Mouse (Mus musculus) heart, embryonic 12.5 days (tissue): ENCODE results near the gene Lyar. TPM values are rescaled to one million over a fixed set of nuclear protein-coding genes. Genes with fewer than 3 reads are reported as not detected.

Source experiments
- ATAC-seq: fragments of 200-750 bp; cut with Nextera tagmentation; 2 replicates; pipeline ENCODE4 v1.8.0; 2017; ENCODE audit warnings: moderate TSS enrichment, moderate library complexity; ENCODE audit not compliant: insufficient number of reproducible peaks, low FRiP score
- H3K27ac ChIP-seq: fragments of 300-500 bp; sonication (generic); 2 replicates; pipeline ENCODE4 v1.5.1; 2016; ENCODE audit warnings: mild to moderate bottlenecking, moderate library complexity; ENCODE audit not compliant: poor library complexity, severe bottlenecking
- H3K27me3 ChIP-seq: fragments of 300-500 bp; sonication (generic); replicated peaks from 2 replicates; pipeline ENCODE4 v1.6.1; 2016; ENCODE audit warnings: mild to moderate bottlenecking, moderate library complexity
- H3K36me3 ChIP-seq: fragments of 300-500 bp; sonication (generic); 2 replicates; pipeline ENCODE4 v1.6.1; 2016; ENCODE audit warnings: mild to moderate bottlenecking, moderate library complexity
- H3K4me1 ChIP-seq: fragments of 300-500 bp; sonication (generic); replicated peaks from 2 replicates; pipeline ENCODE4 v1.6.1; 2016; ENCODE audit warnings: mild to moderate bottlenecking
- H3K4me2 ChIP-seq: fragments of 300-500 bp; sonication (generic); 2 replicates; pipeline ENCODE4 v1.6.1; 2016; ENCODE audit warnings: mild to moderate bottlenecking, moderate library complexity
- H3K4me3 ChIP-seq: fragments of 300-500 bp; sonication (generic); 2 replicates; pipeline ENCODE4 v1.5.1; 2016; ENCODE audit warnings: mild to moderate bottlenecking
- H3K9ac ChIP-seq: fragments of 300-500 bp; sonication (generic); 2 replicates; pipeline ENCODE4 v1.6.1; 2016; ENCODE audit warnings: mild to moderate bottlenecking, moderate library complexity
- H3K9me3 ChIP-seq: fragments of 300-500 bp; sonication (generic); replicated peaks from 2 replicates; pipeline ENCODE4 v1.6.1; 2016; ENCODE audit warnings: mild to moderate bottlenecking, moderate library complexity
- WGBS: fragments of 180-500 bp; shearing (Covaris S2); methylation state at CpG from one replicate; pipeline ENCODE4 v1.1.7; 2016; 5-methylcytosine and 5-hydroxymethylcytosine counted together
- polyA plus RNA-seq: library from polyadenylated mRNA; unstranded; fragments of >200 nt; fragmentation: Nextera tagmentation; extraction: Ambion mirVana; gene quantifications from 2 replicates; pipeline ENCODE4 v1.2.1, GENCODE M21; 2016

Lyar gene
- polyA plus RNA-seq, 1 experiment from 2014 or later: 59.4 TPM

GRCm38 (mm10) chr5:38277098-38277866 is 57.0 kb downstream of the Lyar start:
- WGBS: 2% methylated on average over 64 of the region's 65 CpGs
- Histone ChIP-seq H3K9me3 (no peaks in the 10 kb centered on the region), H3K4me2 (peak overlapping the region; percentile 64), H3K4me1 (peaks cover 21% of the 10 kb centered on the region), H3K9ac (no peak overlapping the region), H3K4me3 (peak overlapping the region; percentile 35), H3K27ac (no peak overlapping the region), H3K27me3 (peaks cover 87% of the 10 kb centered on the region), H3K36me3 (no peaks in the 10 kb centered on the region)
- no peak for ATAC-seq

DNA sequence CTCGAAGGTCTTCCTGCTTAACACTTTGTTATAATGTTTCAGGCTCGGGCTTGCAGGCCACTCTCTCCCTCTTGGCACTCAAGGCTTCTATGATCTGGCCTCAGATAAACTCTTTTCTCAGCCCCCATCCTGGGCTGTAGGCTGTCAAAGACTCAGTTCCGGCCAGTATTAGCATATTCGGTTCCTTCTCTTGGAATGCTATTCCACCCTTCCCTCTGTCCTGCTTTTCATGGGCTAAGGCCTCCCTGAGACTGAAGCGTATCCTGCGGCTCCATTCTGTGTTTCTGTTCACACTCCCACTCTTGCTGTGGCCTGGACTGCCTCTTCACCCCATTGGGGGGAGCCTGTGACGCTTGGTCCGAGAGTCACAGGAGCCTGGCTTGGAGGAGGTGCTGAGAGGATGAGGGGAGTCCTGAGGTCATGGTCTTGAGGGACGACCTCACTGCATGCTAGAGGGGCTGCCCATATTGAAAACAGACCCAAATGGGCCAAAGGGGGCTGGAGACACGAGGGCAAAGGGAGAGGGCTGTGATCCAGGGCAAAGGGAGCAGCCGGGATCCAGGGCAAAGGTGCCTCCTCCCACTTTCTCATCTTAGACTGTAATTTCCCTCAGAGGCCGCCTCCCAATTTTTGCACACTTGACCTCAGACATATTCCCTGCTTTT is 57.8 kb downstream of the Lyar start:
- Histone ChIP-seq H3K4me3 (peak overlapping the region; percentile 35), H3K9ac (no peak overlapping the region), H3K9me3 (no peaks in the 10 kb centered on the region), H3K36me3 (no peaks in the 10 kb centered on the region), H3K4me1 (peaks cover 21% of the 10 kb centered on the region), H3K4me2 (peak overlapping the region; percentile 64), H3K27me3 (peaks cover 90% of the 10 kb centered on the region), H3K27ac (no peak overlapping the region)
- no peak for ATAC-seq
- WGBS: 14% methylated on average over 12 of the region's 12 CpGs

- no peak overlapping the region for H3K4me2 ChIP-seq
- H3K4me3 ChIP-seq: no peak overlapping the region
- ATAC-seq: no peak
- WGBS: 38% methylated on average over 1 of the region's 1 CpGs
- H3K27me3 ChIP-seq: peaks cover 71% of the 10 kb centered on the region
- H3K4me1 ChIP-seq: peaks cover 21% of the 10 kb centered on the region
- H3K36me3 ChIP-seq: no peaks in the 10 kb centered on the region
- no peaks in the 10 kb centered on the region for H3K9me3 ChIP-seq
- H3K9ac ChIP-seq: no peak overlapping the region
- no peak overlapping the region for H3K27ac ChIP-seq
Measured at GRCm38 (mm10) chr5:38280075-38280474, 59.8 kb downstream of the Lyar start.

Other genes with a start within 250 kb of the Lyar start
- gene Stx18, start 181.7 kb upstream of the Lyar start, polyA plus RNA-seq: 33.2 and 34.1 TPM in 2 replicates
- 16.4 and 18.6 TPM in 2 replicates for gene Nsg1, start 60.6 kb upstream of the Lyar start, polyA plus RNA-seq
- 9.0 and 10.7 TPM in 2 replicates for gene Zbtb49, start within 50 bp of the Lyar start, polyA plus RNA-seq
- 45.7 and 48.6 TPM in 2 replicates for gene Tmem128, start 39.7 kb downstream of the Lyar start, polyA plus RNA-seq
- not detected in 2 replicates for gene Otop1, start 55.5 kb downstream of the Lyar start, polyA plus RNA-seq
- not detected in 2 replicates for gene Drd5, start 98.9 kb downstream of the Lyar start, polyA plus RNA-seq